Mouse (Mus musculus) T-helper 17 cell (primary cell): ENCODE results near the gene Cib4.

Experiments
- in situ Hi-C, 2 experiments: fragments of 300-600 bp; cut with MboI, MseI; formaldehyde crosslinking; loops; 1 replicate in 1 of 2; 2 replicates in 1 of 2; pipeline ENCODE4 v1.15.1; 2025; ENCODE audit warnings: high pct_unique_total_duplicates in 2 of 2

The Cib4 gene

GRCm38 (mm10) chr5:30518547-30518946, 27.1 kb downstream of the Cib4 start:
- in situ Hi-C loops, result loop anchor here (5.0 kb wide), 2 partner anchors 119 to 164 kb away; no protein-coding TSS in a partner anchor

GRCm38 (mm10) chr5:30518108-30518507, 27.5 kb downstream of the Cib4 start:
- in situ Hi-C loops, result loop anchor here (5.0 kb wide), 2 partner anchors 119 to 164 kb away; no protein-coding TSS in a partner anchor

GRCm38 (mm10) chr5:30516376-30516775, 29.3 kb downstream of the Cib4 start:
- in situ Hi-C loops, result loop anchor here (5.0 kb wide), 2 partner anchors 121 to 166 kb away; no protein-coding TSS in a partner anchor

GRCm38 (mm10) chr5:30513111-30513510, 32.5 kb downstream of the Cib4 start:
- in situ Hi-C loops, result loop anchor here in 1 of 2 experiments (5.0 kb wide), 1 partner anchor 124 kb away; no protein-coding TSS in a partner anchor

- in situ Hi-C loops, result loop anchor here in 1 of 2 experiments (5.0 kb wide), 1 partner anchor 690 kb away; no protein-coding TSS in a partner anchor
These were observed 48.3 kb downstream of the Cib4 start for GRCm38 (mm10) chr5:30497299-30497698.

GRCm38 (mm10) chr5:30496821-30497220, 48.8 kb downstream of the Cib4 start:
- in situ Hi-C loops, result loop anchor here in 1 of 2 experiments (5.0 kb wide), 1 partner anchor 690 kb away; no protein-coding TSS in a partner anchor

GRCm38 (mm10) chr5:30495288-30495687, 50.3 kb downstream of the Cib4 start:
- in situ Hi-C loops, result loop anchor here in 1 of 2 experiments (5.0 kb wide), 1 partner anchor 688 kb away; no protein-coding TSS in a partner anchor

GRCm38 (mm10) chr5:30494606-30495005, 51.0 kb downstream of the Cib4 start:
- in situ Hi-C loops, result loop anchor here in 1 of 2 experiments (5.0 kb wide), 1 partner anchor 687 kb away; no protein-coding TSS in a partner anchor

GRCm38 (mm10) chr5:30493723-30494122, 51.9 kb downstream of the Cib4 start:
- in situ Hi-C loops, result no loop called here

- in situ Hi-C loops, result no loop called here
These were observed 54.8 kb downstream of the Cib4 start for GRCm38 (mm10) chr5:30490845-30491244.

- in situ Hi-C loops, result no loop called here
These were observed 55.4 kb downstream of the Cib4 start for GRCm38 (mm10) chr5:30490215-30490614.

GRCm38 (mm10) chr5:30485136-30485535, 60.5 kb downstream of the Cib4 start:
- in situ Hi-C loops, result no loop called here

- in situ Hi-C loops, result loop anchor here in 1 of 2 experiments (5.0 kb wide), 1 partner anchor 272 kb away; no protein-coding TSS in a partner anchor
These were observed 61.0 kb downstream of the Cib4 start for GRCm38 (mm10) chr5:30484591-30484990.

GRCm38 (mm10) chr5:30483533-30483932, 62.1 kb downstream of the Cib4 start:
- in situ Hi-C loops, result loop anchor here in 1 of 2 experiments (5.0 kb wide), 1 partner anchor 271 kb away; no protein-coding TSS in a partner anchor

- in situ Hi-C loops, result loop anchor here in 1 of 2 experiments (5.0 kb wide), 1 partner anchor 270 kb away; no protein-coding TSS in a partner anchor
These were observed 63.3 kb downstream of the Cib4 start for GRCm38 (mm10) chr5:30482319-30482718.

GRCm38 (mm10) chr5:30476534-30476933, 69.1 kb downstream of the Cib4 start:
- in situ Hi-C loops, result loop anchor here in 1 of 2 experiments (5.0 kb wide), 1 partner anchor 279 kb away; no protein-coding TSS in a partner anchor

- in situ Hi-C loops, result no loop called here
These were observed 73.5 kb downstream of the Cib4 start for GRCm38 (mm10) chr5:30472148-30472547.

GRCm38 (mm10) chr5:30470454-30470853, 75.2 kb downstream of the Cib4 start:
- in situ Hi-C loops, result no loop called here

GRCm38 (mm10) chr5:30466315-30466714, 79.3 kb downstream of the Cib4 start:
- in situ Hi-C loops, result loop anchor here in 1 of 2 experiments (10.0 kb wide), 1 partner anchor 182 kb away; the partner anchor contains the start of gene Drc1

- in situ Hi-C loops, result loop anchor here in 1 of 2 experiments (10.0 kb wide), 1 partner anchor 181 kb away; the partner anchor contains the start of gene Drc1
These were observed 79.8 kb downstream of the Cib4 start, which contains the start of gene 1700001C02Rik for GRCm38 (mm10) chr5:30465861-30466260. Gene 1700001C02Rik, plus strand, starts transcription at chr5:30466047.

GRCm38 (mm10) chr5:30461821-30462220, 83.8 kb downstream of the Cib4 start, which contains the start of gene Otof:
Gene Otof, minus strand, starts transcription at chr5:30461932.
- in situ Hi-C loops, result loop anchor here in 1 of 2 experiments (10.0 kb wide), 1 partner anchor 177 kb away; the partner anchor contains the start of gene Drc1

GRCm38 (mm10) chr5:30460155-30460554, 85.5 kb downstream of the Cib4 start:
- in situ Hi-C loops, result loop anchor here in 1 of 2 experiments (10.0 kb wide), 1 partner anchor 175 kb away; the partner anchor contains the start of gene Drc1
